Mouse (Mus musculus) thymus, postnatal 10 days (tissue): ENCODE measurements around the gene Zfp566.
"Not testable (repeated sequence)": the region's sequence is repeated elsewhere in the genome, so short reads cannot be mapped to it uniquely, and the experiment has no call there.

ENCODE experiments used
- DNase-seq, 2 experiments: peaks; one replicate each; pipeline ENCODE4 v3.0.0; 2021; ENCODE audit warnings: low spot score in 2 of 2

Gene Zfp566

DNA sequence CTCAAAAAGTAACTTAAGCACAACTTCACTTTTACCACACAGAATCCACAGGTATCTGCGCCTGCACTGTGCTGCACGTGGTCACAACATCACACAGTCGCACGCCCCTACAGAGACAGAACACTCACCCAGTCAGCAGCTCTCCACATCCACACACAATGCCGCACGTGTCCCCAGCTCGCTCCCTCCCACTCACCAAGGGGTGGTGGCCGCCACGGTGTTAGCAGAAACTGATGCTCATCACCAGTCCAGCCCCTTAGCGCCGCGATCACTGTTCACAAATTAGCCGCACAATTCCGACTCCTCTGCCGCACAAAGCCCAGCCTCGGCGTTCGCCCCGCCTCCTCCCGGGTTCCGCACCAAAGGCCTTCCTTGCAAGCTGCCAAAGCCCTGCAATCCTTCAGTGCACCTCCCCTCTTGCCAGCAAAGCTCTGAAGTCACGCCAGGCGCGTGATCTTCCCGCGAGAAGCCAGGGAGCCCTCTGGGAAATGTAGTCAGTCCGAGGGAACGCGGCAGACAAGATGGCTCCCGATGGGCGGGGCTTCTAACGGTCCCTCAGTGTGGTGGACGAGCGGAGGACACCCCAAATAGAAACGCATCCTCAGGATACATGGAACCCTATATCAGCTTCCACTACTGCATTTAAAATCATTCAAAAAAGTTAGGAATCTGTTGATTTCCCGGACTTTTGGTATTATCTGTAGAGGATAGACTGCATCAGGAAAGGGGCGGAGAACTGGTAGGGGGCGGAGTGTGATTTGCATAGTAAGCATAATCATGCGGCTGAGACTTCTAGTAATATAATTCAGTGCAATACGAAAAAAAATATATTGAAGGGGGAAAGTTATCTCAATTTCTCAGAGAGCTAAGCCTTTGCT, at the start of gene Zfp566, which contains the start of gene Gm26920:
Zfp566 (minus strand) TSS at position 436 of the 878 bp plus-strand sequence.
Gm26920 (minus strand) TSS at position 319 of the 878 bp plus-strand sequence.
- DNase-seq: peak; percentile 89 to 95

DNA sequence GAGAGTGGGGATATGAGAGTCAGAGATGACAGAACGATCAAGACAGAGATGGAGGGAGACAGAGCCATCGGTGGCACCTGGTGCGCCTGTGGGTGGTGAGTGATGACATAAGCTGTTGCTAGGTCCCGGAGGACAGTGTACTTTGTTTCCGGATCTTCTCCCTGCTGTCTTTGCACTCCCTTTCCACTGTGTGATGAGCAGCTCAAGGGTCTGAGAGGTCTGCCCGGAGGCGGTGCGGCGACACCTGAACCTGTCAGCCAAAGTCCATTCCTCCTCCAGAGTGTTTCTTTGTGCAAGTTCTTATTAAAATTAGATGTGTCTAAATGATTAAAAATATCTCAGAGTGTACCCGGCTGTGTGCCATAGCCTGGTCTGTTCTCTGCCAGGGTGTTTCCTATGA, 46.5 kb upstream of the Zfp566 start:
- no peak for DNase-seq

DNA sequence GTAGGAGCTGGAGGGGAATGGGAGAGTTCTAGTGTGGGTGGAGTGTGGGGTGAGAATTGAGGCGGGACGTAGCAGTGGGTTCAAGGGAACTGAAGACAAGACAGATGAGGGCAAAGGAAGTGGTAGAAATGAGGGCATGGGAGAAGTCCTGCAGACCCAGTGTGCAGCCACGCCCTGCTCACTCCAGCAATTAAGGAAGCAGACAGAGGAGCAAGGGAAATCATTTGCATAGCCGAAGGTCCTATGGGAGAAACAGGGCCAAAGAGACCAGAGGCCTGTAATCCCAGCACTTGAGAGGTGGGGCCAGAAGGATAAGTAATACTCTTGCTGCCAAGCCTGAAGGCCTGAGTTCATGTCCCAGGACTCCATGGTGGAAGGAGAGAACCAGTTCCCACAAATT, 42.1 kb upstream of the Zfp566 start:
- DNase-seq: no peak

GRCm38 (mm10) chr7:30129900-30130299, 39.6 kb upstream of the Zfp566 start:
- no peak for DNase-seq

DNA sequence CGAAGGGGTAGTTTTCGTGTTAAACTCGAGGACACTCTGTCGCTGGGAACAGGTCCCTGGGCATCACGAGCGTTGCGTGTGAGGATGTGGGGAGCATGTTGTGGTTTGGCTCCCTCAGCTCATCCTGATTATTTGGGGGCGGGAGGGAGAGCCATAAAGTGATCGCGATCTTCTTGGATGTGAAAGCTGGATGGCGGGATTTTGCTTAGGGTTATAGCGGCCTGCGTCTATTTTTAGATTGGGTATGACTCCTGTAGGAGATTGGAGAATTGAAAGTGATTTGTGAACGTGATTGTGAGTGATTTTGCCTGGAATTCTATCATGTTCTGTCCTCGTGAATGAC, 31.8 kb upstream of the Zfp566 start:
- DNase-seq: no peak

GRCm38 (mm10) chr7:30121308-30122187, 31.2 kb upstream of the Zfp566 start, which contains the start of gene Zfp382:
Gene Zfp382 (plus strand): TSS chr7:30121942.
- peak; percentile 81 to 90 for DNase-seq

GRCm38 (mm10) chr7:30117935-30118334, 27.6 kb upstream of the Zfp566 start:
- DNase-seq: not testable (repeated sequence)

GRCm38 (mm10) chr7:30116076-30116475, 25.7 kb upstream of the Zfp566 start:
- DNase-seq: no peak

DNA sequence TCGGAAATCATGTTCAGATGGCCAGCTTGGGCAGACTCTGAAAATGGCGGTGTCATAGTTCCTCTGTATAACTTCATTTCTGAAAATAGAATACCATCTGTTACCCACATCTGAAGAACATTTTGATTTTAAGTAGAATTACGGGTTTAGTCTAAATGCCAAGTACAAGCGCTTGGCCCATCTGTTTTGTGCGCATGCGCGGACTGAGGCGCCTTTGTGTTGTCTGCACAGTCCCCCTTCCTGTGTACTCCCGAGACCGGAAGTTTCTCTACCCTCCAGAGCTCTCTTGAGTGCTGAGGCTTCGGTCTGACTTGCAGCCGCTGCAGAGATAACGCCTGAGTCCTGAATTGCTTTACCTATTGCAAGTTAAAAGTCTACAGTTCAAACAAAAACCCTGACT, 9.0 kb upstream of the Zfp566 start:
- DNase-seq: peak; percentile 66 to 71

DNA sequence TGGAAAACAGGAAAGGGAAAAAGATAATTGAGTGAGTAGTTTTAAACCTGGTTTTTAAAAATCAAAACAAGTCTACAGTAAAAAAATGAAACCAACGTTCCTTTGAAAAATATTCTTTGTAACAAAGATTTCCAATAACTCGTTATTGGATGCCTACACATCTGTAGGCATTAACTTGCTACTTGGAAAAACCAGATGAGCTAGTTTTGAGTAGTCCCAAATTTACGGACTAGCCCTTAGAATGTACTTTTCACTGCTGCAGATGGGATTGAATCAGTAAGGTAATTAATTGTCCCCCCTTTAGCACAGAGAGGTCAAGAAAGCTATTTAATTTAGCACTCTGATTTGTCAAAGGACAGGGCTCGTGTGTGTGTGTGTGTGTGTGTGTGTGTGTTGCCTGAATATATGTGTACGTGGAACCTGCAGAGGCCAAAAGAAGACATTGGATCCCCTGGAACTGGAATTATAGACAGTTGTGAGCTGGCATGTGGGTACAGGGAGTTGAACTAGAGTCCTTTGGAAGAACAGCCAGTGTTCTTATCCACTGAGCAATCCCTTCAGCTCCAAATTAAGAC, 5.3 kb upstream of the Zfp566 start:
- DNase-seq: no peak

GRCm38 (mm10) chr7:30094646-30095429, 4.5 kb upstream of the Zfp566 start, which contains the start of gene Zfp260:
Gene Zfp260 (plus strand): TSS chr7:30094777.
- DNase-seq: peak; percentile 87 to 91

GRCm38 (mm10) chr7:30093918-30094415, 3.6 kb upstream of the Zfp566 start:
- no peak for DNase-seq

DNA sequence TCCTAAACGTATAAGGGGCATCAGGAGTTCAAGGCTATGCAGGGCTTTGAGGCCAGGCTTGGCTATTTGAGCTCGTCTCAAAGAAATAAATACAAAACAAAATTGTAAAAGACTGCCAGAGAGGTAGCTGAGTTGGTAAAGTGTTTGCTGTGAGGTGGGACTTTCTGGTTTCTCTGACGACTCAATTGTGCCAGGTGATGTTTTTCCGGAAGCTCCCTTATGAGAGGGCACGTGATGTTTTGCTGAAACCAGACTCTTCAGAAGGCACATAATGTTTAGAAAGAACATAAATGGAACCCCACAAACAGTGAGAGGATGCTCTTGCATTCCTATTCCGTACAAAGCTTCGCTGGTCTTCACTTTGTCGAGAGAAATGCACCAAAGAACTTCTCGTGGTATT, 2.3 kb upstream of the Zfp566 start:
- DNase-seq: no peak

GRCm38 (mm10) chr7:30090970-30091585, 751 bp upstream of the Zfp566 start:
- DNase-seq: no peak

DNA sequence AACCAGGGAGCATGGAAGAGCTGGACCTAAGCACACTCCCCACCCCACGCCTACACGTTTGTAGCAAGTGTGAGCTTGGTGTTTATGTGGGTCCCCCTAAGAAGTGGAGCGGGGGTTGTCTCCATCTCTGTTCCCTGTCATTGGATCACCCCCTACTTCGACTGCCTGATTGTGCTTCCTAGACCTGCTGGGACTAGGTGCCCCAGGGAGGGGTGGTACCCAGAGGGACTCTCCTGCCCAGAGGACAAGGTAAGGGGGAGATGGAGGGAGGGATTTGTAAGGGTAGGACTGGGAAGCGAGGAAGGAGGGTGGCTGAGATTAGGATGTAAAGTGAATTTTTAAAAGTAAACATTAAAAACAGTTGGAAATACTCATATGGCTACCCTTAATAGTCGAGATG, 922 bp downstream of the Zfp566 start:
- DNase-seq: peak in 1 of 2 experiments; percentile 11

GRCm38 (mm10) chr7:30086524-30086923, 3.8 kb downstream of the Zfp566 start:
- DNase-seq: no peak

- DNase-seq: peak; percentile 85 to 87
These were observed 17.9 kb downstream of the Zfp566 start, which contains the start of gene Zfp82 for GRCm38 (mm10) chr7:30072146-30073028. Gene Zfp82 (minus strand): TSS chr7:30072900.

GRCm38 (mm10) chr7:30064622-30065021, 25.7 kb downstream of the Zfp566 start:
- DNase-seq: no peak

DNA sequence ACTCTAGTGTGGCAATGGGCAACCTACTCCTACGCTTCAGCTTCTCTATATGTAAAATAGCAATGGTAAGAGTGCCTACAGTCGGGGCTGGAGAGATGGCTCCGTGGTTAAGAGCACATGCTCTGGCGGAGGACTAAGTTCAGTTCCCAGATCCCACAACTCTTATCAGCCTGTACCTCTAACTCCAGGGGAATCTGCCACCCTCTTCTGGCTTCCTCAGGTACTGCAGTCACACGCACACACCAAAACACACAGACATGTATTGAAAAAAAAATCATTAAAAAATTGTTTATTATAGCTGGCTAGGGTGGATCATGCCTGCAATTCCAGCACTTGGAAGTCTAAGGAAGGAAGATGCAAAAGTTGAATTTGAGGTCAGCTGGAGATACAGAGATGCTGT, 27.8 kb downstream of the Zfp566 start:
- peak in 1 of 2 experiments; percentile 20 for DNase-seq
